In genomic region chr16:34572406-34573150, GRCm38 (mm10) we compare ENCODE assay signal across 8 mouse cellular contexts. TPM values are rescaled to one million over a fixed set of nuclear protein-coding genes. Genes with fewer than 3 reads are reported as not detected.
DNase-seq lines count a peak whose midpoint lies in the region; ATAC-seq lines count a peak whose summit lies in the region.

No protein-coding gene starts in this region.

- DNase-seq in cerebellum, adult 18-20 months = peak; percentile 19 to 42
- no peak for DNase-seq in cerebellum, adult 9-10 months
- peak; percentile 50 for DNase-seq in adrenal gland, adult 2 months
- peak; percentile 81 for DNase-seq in forebrain, embryonic 11.5 days (ENCODE audit: low spot score)
- DNase-seq in hindbrain, embryonic 10.5 days (ENCODE audit: low spot score) = peak; percentile 68
- DNase-seq in layer of hippocampus, postnatal 10 days (ENCODE audit: low spot score in 2 of 2) = peak; percentile 55 to 61
- DNase-seq in midbrain, embryonic 10.5 days (ENCODE audit: low spot score) = peak; percentile 74

- ATAC-seq in forebrain, embryonic 11.5 days (replicated peaks; ENCODE audit: low FRiP score) = peak; percentile 7; the same call in 1 of the 2 replicates
- ATAC-seq in stomach, embryonic 15.5 days (ENCODE audit: insufficient read depth, low FRiP score, low read depth) = no peak

- peak overlapping the region; percentile 97 for H3K4me3 ChIP-seq in forebrain, embryonic 11.5 days (ENCODE audit: low read depth, low read length)
- H3K4me3 ChIP-seq in hindbrain, embryonic 10.5 days = peak overlapping the region; percentile 97
- H3K4me3 ChIP-seq in midbrain, embryonic 10.5 days = peak overlapping the region; percentile 96
- H3K4me3 ChIP-seq in stomach, embryonic 15.5 days (replicated peaks) = peak overlapping the region; percentile 80

- peaks cover 8% of the 10 kb centered on the region for H3K4me1 ChIP-seq in forebrain, embryonic 11.5 days (replicated peaks; ENCODE audit: control insufficient read depth, insufficient read depth, low read length)
- H3K4me1 ChIP-seq in hindbrain, embryonic 10.5 days (replicated peaks) = peaks cover 33% of the 10 kb centered on the region
- H3K4me1 ChIP-seq in midbrain, embryonic 10.5 days = peaks cover 38% of the 10 kb centered on the region
- peaks cover 9% of the 10 kb centered on the region; the same call in 1 of the 2 replicates for H3K4me1 ChIP-seq in stomach, embryonic 15.5 days

- H3K9me3 ChIP-seq in forebrain, embryonic 11.5 days (ENCODE audit: control insufficient read depth, low read length) = no peaks in the 10 kb centered on the region
- H3K9me3 ChIP-seq in hindbrain, embryonic 10.5 days = no peaks in the 10 kb centered on the region
- no peaks in the 10 kb centered on the region for H3K9me3 ChIP-seq in midbrain, embryonic 10.5 days (replicated peaks)
- no peaks in the 10 kb centered on the region for H3K9me3 ChIP-seq in stomach, embryonic 15.5 days

- WGBS in forebrain, embryonic 11.5 days = under 1% methylated on average over 61 of the region's 61 CpGs
- WGBS in hindbrain, embryonic 10.5 days = under 1% methylated on average over 61 of the region's 61 CpGs
- WGBS in midbrain, embryonic 10.5 days = under 1% methylated on average over 60 of the region's 61 CpGs
- under 1% methylated on average over 60 of the region's 61 CpGs for WGBS in stomach, embryonic 15.5 days

- no peaks in the 10 kb centered on the region for H3K36me3 ChIP-seq in forebrain, embryonic 11.5 days (ENCODE audit: control insufficient read depth, insufficient read depth, low read length)
- H3K36me3 ChIP-seq in hindbrain, embryonic 10.5 days = peaks cover 10% of the 10 kb centered on the region
- peaks cover 6% of the 10 kb centered on the region for H3K36me3 ChIP-seq in midbrain, embryonic 10.5 days
- H3K36me3 ChIP-seq in stomach, embryonic 15.5 days = no peaks in the 10 kb centered on the region

- H3K27ac ChIP-seq in forebrain, embryonic 11.5 days (ENCODE audit: low read depth, low read length) = peak overlapping the region; percentile 91
- peak overlapping the region; percentile 99 for H3K27ac ChIP-seq in hindbrain, embryonic 10.5 days
- peak overlapping the region; percentile 99 for H3K27ac ChIP-seq in midbrain, embryonic 10.5 days (replicated peaks)
- peak overlapping the region; percentile 89 for H3K27ac ChIP-seq in stomach, embryonic 15.5 days

- H3K9ac ChIP-seq in forebrain, embryonic 11.5 days (ENCODE audit: low read length) = peak overlapping the region; percentile 98
- H3K9ac ChIP-seq in stomach, embryonic 15.5 days = peak overlapping the region; percentile 84

- peak overlapping the region; percentile 90 for H3K4me2 ChIP-seq in forebrain, embryonic 11.5 days (ENCODE audit: low read depth, low read length, severe bottlenecking)
- H3K4me2 ChIP-seq in stomach, embryonic 15.5 days = peak overlapping the region; percentile 83

- H3K27me3 ChIP-seq in forebrain, embryonic 11.5 days (ENCODE audit: control insufficient read depth, insufficient read depth, low read length) = no peaks in the 10 kb centered on the region
- H3K27me3 ChIP-seq in hindbrain, embryonic 10.5 days (ENCODE audit: insufficient read depth, poor library complexity, severe bottlenecking) = peaks cover 6% of the 10 kb centered on the region; the same call in 1 of the 2 replicates
- peaks cover 10% of the 10 kb centered on the region for H3K27me3 ChIP-seq in midbrain, embryonic 10.5 days (ENCODE audit: low read depth, poor library complexity, severe bottlenecking)
- no peaks in the 10 kb centered on the region for H3K27me3 ChIP-seq in stomach, embryonic 15.5 days (replicated peaks)

RNA-seq across cellular contexts. Expression of gene Kalrn, which starts 0.8 kb away (rescaled TPM):
- total RNA-seq in adrenal gland, adult 2 months (2021) = 1 to 10 TPM; 5.3 to 9.9 TPM
- 1.5 and 1.6 TPM in 2 replicates for polyA plus RNA-seq in adrenal gland, adult 2 months (2012; rRNA removed)
- polyA plus RNA-seq in forebrain, embryonic 11.5 days (2014; fragmentation: Nextera tagmentation; extraction: Ambion mirVana) = 21.3 and 22.4 TPM in 2 replicates
- 14.2 and 16.6 TPM in 2 replicates for polyA plus RNA-seq in hindbrain, embryonic 10.5 days (2016; fragmentation: Nextera tagmentation; extraction: Ambion mirVana)
- total RNA-seq in layer of hippocampus, postnatal 10 days (2021) = 100 to 1,000 TPM; 312 to 341 TPM
- 11.3 and 16.8 TPM in 2 replicates for polyA plus RNA-seq in midbrain, embryonic 10.5 days (2016; fragmentation: Nextera tagmentation; extraction: Ambion mirVana)
- polyA plus RNA-seq in stomach, embryonic 15.5 days (2015; fragmentation: Nextera tagmentation; extraction: Ambion mirVana) = 19.3 and 20.7 TPM in 2 replicates
